Mouse (Mus musculus) midbrain, embryonic 14.5 days (tissue): ENCODE data around the gene Lgi2. TPM values are rescaled to one million over a fixed set of nuclear protein-coding genes. Genes with fewer than 3 reads are reported as not detected.
A peak's percentile ranks its signal among the peaks of the same experiment; 100 is the strongest.

Source experiments
- ATAC-seq: fragments of 200-750 bp; cut with Nextera tagmentation; 2 replicates; pipeline ENCODE4 v1.8.0; 2017; ENCODE audit warnings: moderate number of reproducible peaks, moderate library complexity; ENCODE audit not compliant: low FRiP score, low TSS enrichment
- DNase-seq: peaks from one replicate; pipeline ENCODE4 v3.0.0-alpha.2; 2015
- H3K27ac ChIP-seq: fragments of 300-500 bp; sonication (generic); replicated peaks from 2 replicates; pipeline ENCODE4 v1.5.1; 2014; ENCODE audit warnings: mild to moderate bottlenecking, low read depth, low read length, moderate library complexity
- H3K27me3 ChIP-seq: fragments of 300-500 bp; sonication (generic); 2 replicates; pipeline ENCODE4 v1.6.1; 2014; ENCODE audit warnings: low read length, control low read depth, mixed read lengths; ENCODE audit not compliant: control insufficient read depth, insufficient read depth
- H3K36me3 ChIP-seq: fragments of 300-500 bp; sonication (generic); 2 replicates; pipeline ENCODE4 v1.6.1; 2014; ENCODE audit warnings: low read length, control low read depth; ENCODE audit not compliant: control insufficient read depth, insufficient read depth
- H3K4me1 ChIP-seq: fragments of 300-500 bp; sonication (generic); 2 replicates; pipeline ENCODE4 v1.6.1; 2014; ENCODE audit warnings: mild to moderate bottlenecking, antibody characterized with exemption, low read length, control low read depth; ENCODE audit not compliant: control insufficient read depth, insufficient read depth
- H3K4me2 ChIP-seq: fragments of 300-500 bp; sonication (generic); 2 replicates; pipeline ENCODE4 v1.6.1; 2014; ENCODE audit warnings: mild to moderate bottlenecking, low read length, moderate library complexity
- H3K4me3 ChIP-seq: fragments of 300-500 bp; sonication (generic); replicated peaks from 2 replicates; pipeline ENCODE4 v1.5.1; 2014; ENCODE audit warnings: low read depth, low read length
- H3K9ac ChIP-seq: fragments of 300-500 bp; sonication (generic); replicated peaks from 2 replicates; pipeline ENCODE4 v1.6.1; 2014; ENCODE audit warnings: mild to moderate bottlenecking, low read length, moderate library complexity
- H3K9me3 ChIP-seq: fragments of 300-500 bp; sonication (generic); 2 replicates; pipeline ENCODE4 v1.6.1; 2016; ENCODE audit warnings: low read length, control low read depth, mixed read lengths; ENCODE audit not compliant: control insufficient read depth
- WGBS: fragments of 180-500 bp; shearing (Covaris S2); extraction: QIAGEN DNeasy Blood & Tissue Kit; methylation state at CpG from one replicate; pipeline ENCODE4 v1.1.7; 2014; 5-methylcytosine and 5-hydroxymethylcytosine counted together
- polyA plus RNA-seq: library from polyadenylated mRNA; unstranded; fragments of >200 nt; fragmentation: Nextera tagmentation; extraction: Ambion mirVana; gene quantifications from 2 replicates; pipeline ENCODE4 v1.2.1, GENCODE M21; 2014

The Lgi2 gene
- 3.4 and 5.3 TPM in 2 replicates for polyA plus RNA-seq

- ATAC-seq (peak; percentile 85), DNase-seq (peak; percentile 82)
- Histone ChIP-seq H3K4me3 (peak within 1 kb of the TSS; percentile 54), H3K27me3 (0 out of 2 replicates have a peak, but pooled peaks cover 7% of the 10 kb centered on the region), H3K36me3 (no peaks in the 10 kb centered on the region), H3K4me2 (peak within 1 kb of the TSS; percentile 97), H3K9me3 (no peaks in the 10 kb centered on the region), H3K4me1 (peaks cover 5% of the 10 kb centered on the region; the same call in 1 of the 2 replicates), H3K9ac (peak within 1 kb of the TSS; percentile 74), H3K27ac (no peak within 1 kb of the TSS)
- under 1% methylated on average over 80 of the region's 83 CpGs for WGBS
Measured at GRCm38 (mm10) chr5:52565813-52566531, at the start of gene Lgi2. Gene Lgi2, minus strand, starts transcription at chr5:52566462.

GRCm38 (mm10) chr5:52615421-52615820 is 49.2 kb upstream of the Lgi2 start:
- Histone ChIP-seq H3K27me3 (no peaks in the 10 kb centered on the region), H3K27ac (no peak overlapping the region), H3K36me3 (no peaks in the 10 kb centered on the region), H3K4me3 (no peak overlapping the region), H3K4me1 (peaks cover 13% of the 10 kb centered on the region), H3K9ac (no peak overlapping the region), H3K9me3 (no peaks in the 10 kb centered on the region; the same call in 1 of the 2 replicates), H3K4me2 (no peak overlapping the region)
- no peak for ATAC-seq
- no peak for DNase-seq
- WGBS, result 65% methylated on average over 9 of the region's 9 CpGs

- 80% methylated on average over 4 of the region's 4 CpGs for WGBS
- H3K9me3 ChIP-seq, result no peaks in the 10 kb centered on the region; the same call in 1 of the 2 replicates
- DNase-seq, result no peak
- H3K27me3 ChIP-seq, result no peaks in the 10 kb centered on the region
- peaks cover 13% of the 10 kb centered on the region for H3K4me1 ChIP-seq
- no peak for ATAC-seq
- H3K36me3 ChIP-seq, result no peaks in the 10 kb centered on the region
- H3K4me3 ChIP-seq, result no peak overlapping the region
- H3K27ac ChIP-seq, result no peak overlapping the region
- no peak overlapping the region for H3K9ac ChIP-seq
- H3K4me2 ChIP-seq, result no peak overlapping the region
Measured at GRCm38 (mm10) chr5:52614686-52615085, 48.4 kb upstream of the Lgi2 start.

GRCm38 (mm10) chr5:52612776-52613175 is 46.5 kb upstream of the Lgi2 start:
- no peaks in the 10 kb centered on the region for H3K36me3 ChIP-seq
- H3K27me3 ChIP-seq, result no peaks in the 10 kb centered on the region
- no peak for DNase-seq
- H3K27ac ChIP-seq, result no peak overlapping the region
- H3K4me2 ChIP-seq, result no peak overlapping the region
- H3K9ac ChIP-seq, result no peak overlapping the region
- H3K4me3 ChIP-seq, result no peak overlapping the region
- 88% methylated on average over 8 of the region's 8 CpGs for WGBS
- ATAC-seq, result no peak
- H3K9me3 ChIP-seq, result no peaks in the 10 kb centered on the region; the same call in 1 of the 2 replicates
- peaks cover 7% of the 10 kb centered on the region for H3K4me1 ChIP-seq

GRCm38 (mm10) chr5:52611315-52611895 is 45.1 kb upstream of the Lgi2 start:
- Histone ChIP-seq H3K9ac (no peak overlapping the region), H3K4me3 (no peak overlapping the region), H3K27ac (no peak overlapping the region), H3K36me3 (no peaks in the 10 kb centered on the region), H3K27me3 (no peaks in the 10 kb centered on the region), H3K4me2 (no peak overlapping the region), H3K9me3 (peaks cover 3% of the 10 kb centered on the region; the same call in 1 of the 2 replicates), H3K4me1 (no peaks in the 10 kb centered on the region)
- no peak for DNase-seq
- WGBS, result 74% methylated on average over 10 of the region's 10 CpGs
- no peak for ATAC-seq

GRCm38 (mm10) chr5:52610306-52610705 is 44.0 kb upstream of the Lgi2 start:
- no peak overlapping the region for H3K4me3 ChIP-seq
- no peak overlapping the region for H3K27ac ChIP-seq
- H3K4me2 ChIP-seq, result no peak overlapping the region
- H3K9me3 ChIP-seq, result peaks cover 3% of the 10 kb centered on the region; the same call in 1 of the 2 replicates
- 39% methylated on average over 4 of the region's 4 CpGs for WGBS
- ATAC-seq (no peak), DNase-seq (peak; percentile 27)
- no peaks in the 10 kb centered on the region for H3K27me3 ChIP-seq
- H3K4me1 ChIP-seq, result no peaks in the 10 kb centered on the region
- no peak overlapping the region for H3K9ac ChIP-seq
- no peaks in the 10 kb centered on the region for H3K36me3 ChIP-seq

- Histone ChIP-seq H3K4me3 (no peak overlapping the region), H3K27ac (no peak overlapping the region), H3K27me3 (no peaks in the 10 kb centered on the region), H3K9ac (no peak overlapping the region), H3K4me1 (no peaks in the 10 kb centered on the region), H3K36me3 (no peaks in the 10 kb centered on the region), H3K9me3 (peaks cover 3% of the 10 kb centered on the region; the same call in 1 of the 2 replicates), H3K4me2 (no peak overlapping the region)
- DNase-seq (no peak), ATAC-seq (no peak)
- 87% methylated on average over 10 of the region's 10 CpGs for WGBS
Measured at GRCm38 (mm10) chr5:52609672-52610071, 43.4 kb upstream of the Lgi2 start.

- H3K27me3 ChIP-seq, result no peaks in the 10 kb centered on the region
- H3K4me3 ChIP-seq, result no peak overlapping the region
- no peaks in the 10 kb centered on the region for H3K36me3 ChIP-seq
- H3K27ac ChIP-seq, result no peak overlapping the region
- DNase-seq (no peak), ATAC-seq (no peak)
- H3K9ac ChIP-seq, result no peak overlapping the region
- H3K4me2 ChIP-seq, result no peak overlapping the region
- 43% methylated on average over 6 of the region's 6 CpGs for WGBS
- peaks cover 3% of the 10 kb centered on the region; the same call in 1 of the 2 replicates for H3K9me3 ChIP-seq
- no peaks in the 10 kb centered on the region for H3K4me1 ChIP-seq
Measured at GRCm38 (mm10) chr5:52604582-52605041, 38.4 kb upstream of the Lgi2 start.
